Mouse (Mus musculus) effector memory CD4-positive, alpha-beta T cell, adult 7 months (primary cell): ENCODE data around the gene Pde8b. TPM values are rescaled to one million over a fixed set of nuclear protein-coding genes. Genes with fewer than 3 reads are reported as not detected.

ENCODE experiments used
- polyA plus RNA-seq: library from polyadenylated mRNA; unstranded; fragments of 100-300 nt; shearing (Covaris generic); gene quantifications from one replicate; pipeline ENCODE4 v1.2.1, GENCODE M21; 2017

Gene Pde8b
- polyA plus RNA-seq = 0.33 TPM

GRCm38 (mm10) chr13:95249511-95250456, at the start of gene Pde8b:
Pde8b (minus strand) TSS chr13:95250336.

GRCm38 (mm10) chr13:94976219-94977186, 273.6 kb downstream of the Pde8b start, which contains the start of gene Wdr41:
Wdr41 (plus strand) TSS chr13:94976344.

Other genes with a start within 250 kb of the Pde8b start
- 2.4 TPM for gene Zbed3, start 73.3 kb upstream of the Pde8b start, polyA plus RNA-seq
- 41.1 TPM for gene Aggf1, start 125.0 kb upstream of the Pde8b start, polyA plus RNA-seq
- gene Crhbp, start 194.6 kb upstream of the Pde8b start, polyA plus RNA-seq = not detected
- gene S100z, start 228.4 kb upstream of the Pde8b start, polyA plus RNA-seq = 1.0 TPM